Mouse (Mus musculus) CH12.LX (cell line): Measurements from ENCODE around the gene Lpcat3. TPM values are rescaled to one million over a fixed set of nuclear protein-coding genes. Genes with fewer than 3 reads are reported as not detected.

ENCODE experiments used
- DNase-seq: peaks from one replicate; pipeline ENCODE4 v3.0.0-alpha.2; 2013; ENCODE audit errors: extremely low read depth
- H3K27ac ChIP-seq: 2 replicates; pipeline ENCODE4 v1.5.1; 2012; ENCODE audit warnings: low read depth, mild to moderate bottlenecking, control low read depth, moderate library complexity; ENCODE audit not compliant: insufficient read depth
- H3K27me3 ChIP-seq: replicated peaks from 2 replicates; pipeline ENCODE3; 2012; ENCODE audit warnings: inconsistent platforms
- H3K36me3 ChIP-seq, 2 experiments: replicated peaks in 1 of 2; 2 replicates each; pipeline versions ENCODE3 to v1.6.1; 2012; ENCODE audit warnings: inconsistent platforms in 1 of 2, low read length in 1 of 2, mild to moderate bottlenecking in 1 of 2, mixed read lengths in 1 of 2, moderate library complexity in 1 of 2; ENCODE audit not compliant: control insufficient read depth in 1 of 2, insufficient read depth in 1 of 2
- H3K4me1 ChIP-seq, 2 experiments: 2 replicates each; pipeline ENCODE4 v1.6.1; 2012; ENCODE audit warnings: inconsistent platforms in 1 of 2, moderate library complexity in 1 of 2; ENCODE audit not compliant: insufficient read depth in 2 of 2, control insufficient read depth in 1 of 2
- H3K4me2 ChIP-seq: 2 replicates; pipeline ENCODE4 v1.6.1; 2012; ENCODE audit warnings: low read depth, mild to moderate bottlenecking, control low read depth; ENCODE audit not compliant: poor library complexity, insufficient read depth, severe bottlenecking
- H3K4me3 ChIP-seq, 3 experiments: fragments of 150-350 bp in 1 of 3; sonication (generic) in 1 of 3; replicated peaks in 1 of 3; 2 replicates each; pipeline versions ENCODE3 to v1.5.1; 2011 to 2012; ENCODE audit warnings: low read depth in 2 of 3, low read length in 2 of 3, mild to moderate bottlenecking in 2 of 3, moderate library complexity in 2 of 3, control low read depth in 1 of 3, improper control_type of control experiment in 1 of 3, inconsistent platforms in 1 of 3, mixed read lengths in 1 of 3; ENCODE audit not compliant: poor library complexity in 1 of 3
- H3K79me2 ChIP-seq: replicated peaks from 2 replicates; pipeline ENCODE4 v1.6.1; 2012; ENCODE audit warnings: mild to moderate bottlenecking, moderate library complexity; ENCODE audit not compliant: control insufficient read depth, poor library complexity, insufficient read depth, severe bottlenecking; ENCODE audit errors: extremely low read depth
- H3K9ac ChIP-seq: 2 replicates; pipeline ENCODE4 v1.6.1; 2012; ENCODE audit warnings: low read depth, mild to moderate bottlenecking, control low read depth, moderate library complexity; ENCODE audit not compliant: insufficient read depth
- H3K9me3 ChIP-seq: replicated peaks from 2 replicates; pipeline ENCODE3; 2012; ENCODE audit warnings: low read length, inconsistent platforms, mixed read lengths
- BHLHE40 ChIP-seq: IDR thresholded peaks from 2 replicates; pipeline ENCODE4 v1.6.1; 2011; ENCODE audit warnings: mild to moderate bottlenecking, low read depth, low read length, improper control_type of control experiment
- CHD1 ChIP-seq: IDR thresholded peaks from 2 replicates; pipeline ENCODE4 v1.6.1; 2012; ENCODE audit warnings: low read depth, low read length, improper control_type of control experiment, inconsistent platforms
- CTCF ChIP-seq, 2 experiments: IDR thresholded peaks in 1 of 2; conservative IDR thresholded peaks in 1 of 2; 2 replicates each; pipeline ENCODE4 v1.5.1; 2011 to 2012; ENCODE audit warnings: low read depth in 2 of 2, low read length in 2 of 2, improper control_type of control experiment in 1 of 2, inconsistent platforms in 1 of 2, mild to moderate bottlenecking in 1 of 2, moderate library complexity in 1 of 2
- ELF1 ChIP-seq: IDR thresholded peaks from 2 replicates; pipeline ENCODE4 v1.6.1; 2014; ENCODE audit warnings: low read depth, mild to moderate bottlenecking, inconsistent platforms, low read length, improper control_type of control experiment
- JUN ChIP-seq: IDR thresholded peaks from 2 replicates; pipeline ENCODE4 v1.6.1; 2011; ENCODE audit warnings: low read depth, mild to moderate bottlenecking, low read length, improper control_type of control experiment, moderate library complexity; ENCODE audit not compliant: insufficient read depth
- MAFK ChIP-seq: IDR thresholded peaks from 2 replicates; pipeline ENCODE4 v1.6.1; 2011; ENCODE audit warnings: low read length, improper control_type of control experiment; ENCODE audit not compliant: insufficient replicate concordance
- MAX ChIP-seq: IDR thresholded peaks from 2 replicates; pipeline ENCODE4 v1.6.1; 2011; ENCODE audit warnings: low read length, improper control_type of control experiment
- MAZ ChIP-seq: IDR thresholded peaks from 2 replicates; pipeline ENCODE4 v1.6.1; 2012; ENCODE audit warnings: low read depth, mild to moderate bottlenecking, inconsistent platforms, low read length, improper control_type of control experiment, moderate library complexity
- MYC ChIP-seq: IDR thresholded peaks from 2 replicates; pipeline ENCODE4 v1.6.1; 2011; ENCODE audit warnings: low read depth, mild to moderate bottlenecking, improper control_type of control experiment, low read length
- NELFE ChIP-seq: IDR thresholded peaks from 2 replicates; pipeline ENCODE4 v1.6.1; 2011; ENCODE audit warnings: low read depth, low read length, improper control_type of control experiment
- PAX5 ChIP-seq: IDR thresholded peaks from 2 replicates; pipeline ENCODE4 v1.6.1; 2012; ENCODE audit warnings: low read length, inconsistent platforms, mixed read lengths
- POLR2A ChIP-seq: IDR thresholded peaks from 2 replicates; pipeline ENCODE4 v1.6.1; 2011; ENCODE audit warnings: low read depth, mild to moderate bottlenecking, improper control_type of control experiment, low read length
- RAD21 ChIP-seq: IDR thresholded peaks from 2 replicates; pipeline ENCODE4 v1.6.1; 2011; ENCODE audit warnings: low read depth, mild to moderate bottlenecking, low read length, improper control_type of control experiment, moderate library complexity
- RCOR1 ChIP-seq: conservative IDR thresholded peaks from 2 replicates; pipeline ENCODE4 v1.6.1; 2012; ENCODE audit warnings: low read depth, mild to moderate bottlenecking, inconsistent platforms, low read length, improper control_type of control experiment
- SMC3 ChIP-seq: IDR thresholded peaks from 2 replicates; pipeline ENCODE4 v1.6.1; 2011; ENCODE audit warnings: low read depth, low read length, improper control_type of control experiment
- TBP ChIP-seq: conservative IDR thresholded peaks from 2 replicates; pipeline ENCODE4 v1.6.1; 2011; ENCODE audit warnings: low read depth, low read length, improper control_type of control experiment
- TCF12 ChIP-seq: IDR thresholded peaks from 2 replicates; pipeline ENCODE4 v1.6.1; 2014; ENCODE audit warnings: low read depth, mild to moderate bottlenecking, inconsistent platforms, low read length, improper control_type of control experiment
- UBTF ChIP-seq: IDR thresholded peaks from 2 replicates; pipeline ENCODE4 v1.6.1; 2012; ENCODE audit warnings: low read depth, mild to moderate bottlenecking, inconsistent platforms, low read length, improper control_type of control experiment, moderate library complexity
- USF1 ChIP-seq: IDR thresholded peaks from 2 replicates; pipeline ENCODE4 v1.6.1; 2014; ENCODE audit warnings: low read depth, mild to moderate bottlenecking, inconsistent platforms, low read length, improper control_type of control experiment
- USF2 ChIP-seq: conservative IDR thresholded peaks from 2 replicates; pipeline ENCODE4 v1.6.1; 2011; ENCODE audit warnings: low read depth, low read length, improper control_type of control experiment
- ZC3H11A ChIP-seq: IDR thresholded peaks from 2 replicates; pipeline ENCODE4 v1.6.1; 2012; ENCODE audit warnings: low read depth, mild to moderate bottlenecking, inconsistent platforms, low read length, improper control_type of control experiment
- ZKSCAN1 ChIP-seq: IDR thresholded peaks from 2 replicates; pipeline ENCODE4 v1.6.1; 2012; ENCODE audit warnings: low read depth, inconsistent platforms, low read length, improper control_type of control experiment, borderline replicate concordance
- dilution Hi-C: fragments of 300-500 bp; cut with MboI; formaldehyde crosslinking; loops from 2 replicates; pipeline ENCODE4 v1.14.3; 2020; ENCODE audit warnings: low sequenced_read_pairs; ENCODE audit not compliant: extremely low pct_unique_long_range_greater_than_20kb, extremely low pct_ligation_motif_present
- in situ Hi-C: fragments of 300-500 bp; cut with MboI; formaldehyde crosslinking; loops from 3 replicates; pipeline ENCODE4 v1.14.3; 2019; ENCODE audit warnings: low sequenced_read_pairs, low pct_ligation_motif_present, low pct_unique_long_range_greater_than_20kb, mixed read lengths
- polyA plus RNA-seq: library from polyadenylated mRNA; unstranded; fragments of >175 nt; gene quantifications from 2 replicates; pipeline ENCODE4 v1.2.1, GENCODE M21; 2012; ENCODE audit warnings: low read depth; ENCODE audit not compliant: insufficient read length
- total RNA-seq, 2 experiments: library from RNA; depleted of rRNA; stranded (reverse); fragments of 300-350 nt in 1 of 2; fragments of >200 nt in 1 of 2; gene quantifications; 2 replicates each; pipeline ENCODE4 v1.2.3; 2012 to 2014

Lpcat3 gene
- total and polyA plus RNA-seq, 3 experiments: 52.9 to 113 (median 77.0) TPM

DNA sequence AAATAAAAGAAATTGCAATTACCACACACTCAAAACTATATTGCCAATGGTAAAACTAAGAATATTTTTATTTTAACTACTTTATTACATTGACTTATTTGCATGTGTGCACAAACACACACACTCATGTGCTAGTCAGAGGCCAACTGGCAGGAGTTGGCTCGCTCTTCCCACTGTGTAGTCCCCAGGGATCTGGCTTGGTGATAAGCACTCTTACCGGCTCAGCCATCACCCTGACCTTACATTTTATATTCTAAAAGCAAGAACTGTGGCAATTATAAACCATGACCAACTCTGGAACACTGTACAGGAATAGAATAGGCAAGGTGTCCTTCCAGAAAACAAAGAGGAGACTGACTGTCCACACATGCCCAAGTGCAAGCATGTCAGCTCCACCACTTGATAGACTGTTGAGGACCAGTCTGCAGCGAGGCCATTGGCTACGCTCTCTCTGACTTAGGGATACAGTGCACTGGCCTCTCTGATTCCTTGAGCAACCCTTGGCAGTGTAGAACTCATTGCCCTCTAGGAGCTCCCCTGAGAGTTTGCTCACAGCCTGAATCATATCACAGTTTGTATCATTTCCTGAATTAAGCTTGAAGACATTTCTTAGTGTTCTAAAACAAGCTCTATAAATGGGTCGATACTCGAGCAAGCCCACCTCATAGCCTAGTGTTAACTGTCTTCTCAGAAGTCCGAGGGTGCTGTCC is 33.8 kb downstream of the Lpcat3 start:
- no peaks in the 10 kb centered on the region for H3K9me3 ChIP-seq
- peaks cover 13 to 62% of the 10 kb centered on the region in 2 experiments for H3K4me1 ChIP-seq
- H3K9ac ChIP-seq: no peak overlapping the region
- no peak overlapping the region for H3K27ac ChIP-seq
- peaks cover 36 to 76% of the 10 kb centered on the region in 2 experiments for H3K36me3 ChIP-seq
- H3K4me3 ChIP-seq: no peak overlapping the region
- dilution Hi-C loops (no loop called here), in situ Hi-C loops (no loop called here)
- no peak for DNase-seq
- no peak overlapping the region for H3K4me2 ChIP-seq
- H3K27me3 ChIP-seq: no peaks in the 10 kb centered on the region
- no peak for TF ChIP-seq UBTF
- no peak for TF ChIP-seq MAFK
- no peak for TF ChIP-seq NELFE
- no peak for TF ChIP-seq SMC3
- TF ChIP-seq MAX: no peak
- no peak for TF ChIP-seq TCF12
- TF ChIP-seq RCOR1: no peak
- TF ChIP-seq MAZ: no peak
- TF ChIP-seq BHLHE40: no peak
- TF ChIP-seq RAD21: no peak
- TF ChIP-seq JUN: no peak
- no peak for TF ChIP-seq CTCF (conservative IDR thresholded peaks at IDR 0.05 in 1 of 2, IDR thresholded peaks at IDR 0.05 in 1 of 2; ENCODE audit: low read depth in 2 of 2, low read length in 2 of 2)
- no peak for TF ChIP-seq USF2
- no peak for TF ChIP-seq PAX5
- TF ChIP-seq ZKSCAN1: no peak
- TF ChIP-seq USF1: no peak
- no peak for TF ChIP-seq ELF1
- no peak for TF ChIP-seq TBP
- H3K79me2 ChIP-seq: peaks cover 7% of the 10 kb centered on the region

DNA sequence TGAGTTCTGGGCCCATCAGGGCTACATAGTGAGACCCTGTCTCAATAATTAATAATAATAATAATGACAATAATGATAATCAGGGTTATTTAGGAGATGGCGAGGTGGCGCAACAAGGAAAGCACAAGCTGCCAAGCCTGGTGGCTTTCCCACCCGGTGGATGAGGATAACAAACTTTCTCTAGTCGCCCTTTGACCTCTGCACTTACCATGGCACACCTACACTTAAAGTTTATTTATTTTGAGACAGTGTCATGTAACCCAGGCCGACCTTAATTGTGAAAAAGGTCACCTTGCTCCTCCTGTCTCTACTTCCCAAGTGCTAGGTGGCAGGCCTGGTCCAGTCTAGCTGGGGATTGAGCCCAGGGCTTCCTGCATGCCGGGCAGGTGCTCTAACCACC is 35.9 kb downstream of the Lpcat3 start:
- in situ Hi-C loops: no loop called here
- H3K27ac ChIP-seq: 0 out of 2 replicates have a peak overlapping the region, but pooled peaks have one; percentile 3
- no peaks in the 10 kb centered on the region for H3K9me3 ChIP-seq
- H3K4me2 ChIP-seq: no peak overlapping the region
- TF ChIP-seq POLR2A (no peak), MYC (no peak), ZC3H11A (no peak), CHD1 (no peak), MAFK (no peak), JUN (no peak)
- H3K4me1 ChIP-seq: peaks cover 15 to 54% of the 10 kb centered on the region in 2 experiments
- dilution Hi-C loops: no loop called here
- no peak overlapping the region for H3K9ac ChIP-seq
- H3K4me3 ChIP-seq: no peak overlapping the region
- peaks cover 4% of the 10 kb centered on the region; the same call in 1 of the 2 replicates for H3K79me2 ChIP-seq
- H3K36me3 ChIP-seq: peaks cover 56 to 81% of the 10 kb centered on the region in 2 experiments
- H3K27me3 ChIP-seq: no peaks in the 10 kb centered on the region
- no peak for DNase-seq
